Mouse (Mus musculus) testis, adult 10 weeks (tissue): ENCODE results near the gene Manbal. TPM values are rescaled to one million over a fixed set of nuclear protein-coding genes. Genes with fewer than 3 reads are reported as not detected.

ENCODE experiments used
- polyA plus RNA-seq: library from polyadenylated mRNA; stranded (reverse); fragments of 350-450 nt; fragmentation: Illumina TruSeq; extraction: RNeasy Lipid Tissue Mini Kit (QIAGEN cat#74804); gene quantifications from one replicate; pipeline ENCODE4 v1.2.3, GENCODE M21; 2014; ENCODE audit warnings: low read depth, low replicate concordance

Gene Manbal
- polyA plus RNA-seq: 2.8 TPM

GRCm38 (mm10) chr2:157367184-157367893 lies at the start of gene Manbal:
Manbal (plus strand) TSS chr2:157367594.

GRCm38 (mm10) chr2:157347361-157348159 lies 19.8 kb upstream of the Manbal start, which contains the start of gene Ghrh:
Ghrh (minus strand) TSS chr2:157347506.

GRCm38 (mm10) chr2:157418206-157418605 lies 50.8 kb downstream of the Manbal start, which contains the start of gene Src:
Src (plus strand) TSS chr2:157418444.

Other genes with a start within 250 kb of the Manbal start
- gene Samhd1, start 232.3 kb upstream of the Manbal start, polyA plus RNA-seq: 33.3 TPM
- gene Rbl1, start 163.1 kb upstream of the Manbal start, polyA plus RNA-seq: 36.3 TPM
- 264 TPM for gene Rpn2, start 88.6 kb upstream of the Manbal start, polyA plus RNA-seq
- gene Mroh8, start 88.0 kb upstream of the Manbal start, polyA plus RNA-seq: 96.6 TPM
- not detected for gene Ghrh, start 20.1 kb upstream of the Manbal start, polyA plus RNA-seq
- gene Src, start 50.9 kb downstream of the Manbal start, polyA plus RNA-seq: 0.56 TPM
- 0.31 TPM for gene Nnat, start 192.5 kb downstream of the Manbal start, polyA plus RNA-seq
- 14.7 TPM for gene Blcap, start 203.7 kb downstream of the Manbal start, polyA plus RNA-seq